Mouse (Mus musculus): Measurements from ENCODE around the gene Speg. TPM values are rescaled to one million over a fixed set of nuclear protein-coding genes. Genes with fewer than 3 reads are reported as not detected.

Gene Speg
- polyA plus RNA-seq, 1 experiment from 2014 or later = 73.0 TPM

DNA sequence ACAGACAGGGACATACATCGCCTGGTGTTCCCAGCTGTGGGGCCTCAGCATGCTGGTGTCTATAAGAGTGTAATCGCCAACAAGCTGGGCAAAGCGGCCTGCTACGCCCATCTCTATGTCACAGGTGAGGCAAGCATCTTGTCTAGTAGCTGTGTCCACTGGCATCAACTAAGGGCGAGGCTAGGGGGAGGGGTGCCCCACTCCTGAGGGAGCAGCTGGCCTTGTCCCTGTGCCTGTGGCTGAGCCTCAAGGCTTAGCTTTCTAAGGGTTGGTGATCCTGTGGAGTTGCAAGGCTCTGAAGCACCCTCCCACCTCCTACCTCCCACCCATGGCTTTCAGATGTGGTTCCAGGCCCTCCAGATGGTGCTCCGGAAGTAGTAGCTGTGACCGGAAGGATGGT is 34.9 kb downstream of the Speg start:
- in situ Hi-C loops (cut with MboI; ENCODE audit: low pct_unique_long_range_greater_than_20kb) = no loop called here
- DNase-seq (ENCODE audit: low read depth, low spot score) (no peak), ATAC-seq (no peak)
- no peaks in the 10 kb centered on the region for H3K27me3 ChIP-seq
- POLR2A ChIA-PET = no interaction called here
- CTCF ChIA-PET = interaction anchor here (1.2 kb wide), 1 partner anchor 24 kb away, joined by 4 read pairs; no protein-coding TSS in a partner anchor
- no peak for TF ChIP-seq CTCF (IDR thresholded peaks at IDR 0.05)

GRCm38 (mm10) chr1:75412196-75412595 is 37.1 kb downstream of the Speg start:
- CTCF ChIA-PET = interaction anchor here (0.8 kb wide), 1 partner anchor 14 kb away, joined by 3 read pairs; no protein-coding TSS in a partner anchor
- H3K27me3 ChIP-seq = no peaks in the 10 kb centered on the region
- in situ Hi-C loops (cut with MboI; ENCODE audit: low pct_unique_long_range_greater_than_20kb) = no loop called here
- DNase-seq (ENCODE audit: low read depth, low spot score) (no peak), ATAC-seq (no peak)
- POLR2A ChIA-PET = no interaction called here
- no peak for TF ChIP-seq CTCF (IDR thresholded peaks at IDR 0.05)

- CTCF ChIA-PET = interaction anchor here (0.7 to 3.2 kb wide), 7 partner anchors 10 to 70 kb away, joined by 3 to 17 read pairs (median 7); partner anchors contain the start of gene Gmppa
- DNase-seq (ENCODE audit: low read depth, low spot score) (no peak), ATAC-seq (no peak)
- no peaks in the 10 kb centered on the region for H3K27me3 ChIP-seq
- in situ Hi-C loops (cut with MboI; ENCODE audit: low pct_unique_long_range_greater_than_20kb) = no loop called here
- POLR2A ChIA-PET = no interaction called here
- TF ChIP-seq CTCF (IDR thresholded peaks at IDR 0.05) = no peak
Observed at GRCm38 (mm10) chr1:75413749-75414148, 38.7 kb downstream of the Speg start.

- DNase-seq (ENCODE audit: low read depth, low spot score) (no peak), ATAC-seq (no peak)
- in situ Hi-C loops (cut with MboI; ENCODE audit: low pct_unique_long_range_greater_than_20kb) = no loop called here
- POLR2A ChIA-PET = no interaction called here
- CTCF ChIA-PET = no interaction called here
- peaks cover 20% of the 10 kb centered on the region for H3K27me3 ChIP-seq
- TF ChIP-seq CTCF (IDR thresholded peaks at IDR 0.05) = no peak
Observed at GRCm38 (mm10) chr1:75421794-75422193, 46.7 kb downstream of the Speg start.

GRCm38 (mm10) chr1:75422216-75422822 is 47.2 kb downstream of the Speg start:
- no peak for TF ChIP-seq CTCF (IDR thresholded peaks at IDR 0.05)
- peaks cover 20% of the 10 kb centered on the region for H3K27me3 ChIP-seq
- ChIA-PET POLR2A (no interaction called here), CTCF (no interaction called here)
- ATAC-seq = no peak
- DNase-seq (ENCODE audit: low read depth, low spot score) = no peak
- in situ Hi-C loops (cut with MboI; ENCODE audit: low pct_unique_long_range_greater_than_20kb) = no loop called here

GRCm38 (mm10) chr1:75422823-75423471 is 47.9 kb downstream of the Speg start:
- ATAC-seq (no peak), DNase-seq (ENCODE audit: low read depth, low spot score) (no peak)
- TF ChIP-seq CTCF (IDR thresholded peaks at IDR 0.05) = no peak
- H3K27me3 ChIP-seq = peaks cover 20% of the 10 kb centered on the region
- in situ Hi-C loops (cut with MboI; ENCODE audit: low pct_unique_long_range_greater_than_20kb) = no loop called here
- ChIA-PET POLR2A (no interaction called here), CTCF (interaction anchor here (1.1 to 3.9 kb wide), 3 partner anchors 7 to 18 kb away, joined by 3 to 17 read pairs (median 4); no protein-coding TSS in a partner anchor)

- POLR2A ChIA-PET = no interaction called here
- CTCF ChIA-PET = interaction anchor here (0.9 to 3.9 kb wide), 6 partner anchors 8 to 147 kb away, joined by 3 to 17 read pairs (median 4); partner anchors contain the start of gene Gmppa
- DNase-seq (ENCODE audit: low read depth, low spot score) = no peak
- in situ Hi-C loops (cut with MboI; ENCODE audit: low pct_unique_long_range_greater_than_20kb) = no loop called here
- TF ChIP-seq CTCF (IDR thresholded peaks at IDR 0.05) = no peak
- no peak for ATAC-seq
- peaks cover 20% of the 10 kb centered on the region for H3K27me3 ChIP-seq
Observed at GRCm38 (mm10) chr1:75423780-75424390, 48.8 kb downstream of the Speg start.

DNA sequence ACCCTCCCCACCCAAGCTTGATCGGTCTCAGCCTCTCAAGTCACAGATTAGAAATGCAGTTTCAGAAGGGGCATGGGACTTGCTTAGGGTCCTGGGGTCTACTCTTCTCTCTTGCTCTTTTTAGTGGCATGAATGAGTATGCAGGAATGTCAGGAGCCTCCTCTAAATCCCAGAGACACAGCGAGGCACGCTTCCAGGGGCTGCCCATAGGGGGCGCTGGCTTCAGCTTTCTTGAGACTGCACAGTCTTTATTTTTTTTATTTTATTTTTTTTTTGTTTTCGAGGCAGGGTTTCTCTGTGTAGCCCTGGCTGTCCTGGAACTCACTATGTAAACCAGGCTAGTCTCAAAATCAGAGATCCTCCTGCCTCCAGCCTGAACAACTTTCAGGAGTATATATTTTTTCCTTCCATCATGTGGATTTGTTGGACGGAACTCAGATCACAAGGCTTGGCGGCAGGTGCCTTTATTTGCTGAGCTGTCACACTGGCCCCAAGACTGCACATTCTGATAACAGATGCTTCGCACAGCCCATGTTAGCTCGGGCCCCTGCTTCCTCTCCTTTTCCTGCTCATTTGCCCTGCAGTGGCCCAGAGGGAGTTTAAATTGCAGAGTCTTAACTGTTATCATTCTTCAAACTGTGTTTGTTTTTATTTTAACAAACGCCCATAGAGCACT is 50.8 kb downstream of the Speg start:
- TF ChIP-seq CTCF (IDR thresholded peaks at IDR 0.05) = no peak
- in situ Hi-C loops (cut with MboI; ENCODE audit: low pct_unique_long_range_greater_than_20kb) = no loop called here
- POLR2A ChIA-PET = no interaction called here
- DNase-seq (ENCODE audit: low read depth, low spot score) (no peak), ATAC-seq (no peak)
- CTCF ChIA-PET = interaction anchor here (0.7 to 3.9 kb wide), 9 partner anchors 11 to 145 kb away, joined by 3 to 17 read pairs (median 4); no protein-coding TSS in a partner anchor
- peaks cover 20% of the 10 kb centered on the region for H3K27me3 ChIP-seq

GRCm38 (mm10) chr1:75435475-75436328 is 60.6 kb downstream of the Speg start, which contains the start of gene Gmppa:
Gene Gmppa (plus strand): TSS chr1:75435930.
- ChIA-PET POLR2A (interaction anchor here (0.7 kb wide), 2 partner anchors 51 to 122 kb away, joined by 3 to 5 read pairs; no protein-coding TSS in a partner anchor), CTCF (interaction anchor here (0.7 to 2.7 kb wide), 12 partner anchors 9 to 95 kb away, joined by 3 to 12 read pairs (median 3); no protein-coding TSS in a partner anchor)
- no peaks in the 10 kb centered on the region for H3K27me3 ChIP-seq
- no peak for TF ChIP-seq CTCF (IDR thresholded peaks at IDR 0.05)
- ATAC-seq (peak; percentile 85), DNase-seq (ENCODE audit: low read depth, low spot score) (no peak)
- in situ Hi-C loops (cut with MboI; ENCODE audit: low pct_unique_long_range_greater_than_20kb) = no loop called here

GRCm38 (mm10) chr1:75438782-75439181 is 63.7 kb downstream of the Speg start:
- no peak for DNase-seq (ENCODE audit: low read depth, low spot score)
- TF ChIP-seq CTCF (IDR thresholded peaks at IDR 0.05) = no peak
- H3K27me3 ChIP-seq = no peaks in the 10 kb centered on the region
- POLR2A ChIA-PET = no interaction called here
- CTCF ChIA-PET = no interaction called here
- in situ Hi-C loops (cut with MboI; ENCODE audit: low pct_unique_long_range_greater_than_20kb) = no loop called here
- no peak for ATAC-seq
